Mouse (Mus musculus) thymus, postnatal 10 days (tissue): ENCODE data around the gene Atg7.

Experiments
- DNase-seq, 2 experiments: peaks; one replicate each; pipeline ENCODE4 v3.0.0; 2021; ENCODE audit warnings: low spot score in 2 of 2

Gene Atg7

DNA sequence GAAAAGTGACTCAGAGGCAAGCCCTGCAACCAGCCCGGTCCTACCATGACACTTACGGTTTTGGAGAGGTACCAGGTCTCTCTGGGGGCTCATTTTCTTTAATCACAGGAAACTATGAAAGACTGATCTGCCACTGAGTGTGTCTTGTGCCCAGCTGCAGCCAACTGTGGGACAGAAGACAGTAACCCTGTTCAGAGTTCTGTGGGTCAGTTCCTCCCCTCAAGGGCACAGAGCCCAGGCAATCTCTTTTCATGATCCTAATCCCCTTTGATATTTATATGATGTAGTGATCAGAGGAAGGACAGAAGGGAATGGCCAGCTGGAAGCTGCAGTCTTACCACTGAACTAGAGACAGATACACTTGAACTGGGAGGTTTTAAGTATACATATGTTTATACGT is 92.2 kb downstream of the Atg7 start:
- no peak for DNase-seq

DNA sequence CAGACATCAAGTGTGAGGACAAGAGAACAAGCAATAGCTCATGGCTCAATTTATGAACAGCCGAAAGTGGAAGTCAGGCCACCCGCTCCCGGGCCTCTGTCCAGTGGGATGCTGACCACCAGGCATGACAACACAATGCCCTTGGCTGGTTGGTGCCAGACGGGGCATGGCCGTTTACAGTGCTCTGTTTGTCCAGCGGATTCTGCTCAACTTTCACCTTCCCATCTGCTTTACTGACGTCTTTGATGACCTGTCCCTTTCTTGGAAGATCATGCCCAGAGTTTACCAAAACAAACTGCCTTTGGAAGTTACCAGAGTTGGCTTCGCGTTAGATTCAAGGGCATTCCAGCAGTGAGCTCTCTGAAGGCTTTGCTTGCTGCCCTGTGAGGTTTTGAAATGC is 93.5 kb downstream of the Atg7 start:
- DNase-seq = no peak

- DNase-seq = no peak
These were observed 94.3 kb downstream of the Atg7 start for GRCm38 (mm10) chr6:114737181-114737580.

GRCm38 (mm10) chr6:114737931-114738759 is 95.2 kb downstream of the Atg7 start:
- no peak for DNase-seq

DNA sequence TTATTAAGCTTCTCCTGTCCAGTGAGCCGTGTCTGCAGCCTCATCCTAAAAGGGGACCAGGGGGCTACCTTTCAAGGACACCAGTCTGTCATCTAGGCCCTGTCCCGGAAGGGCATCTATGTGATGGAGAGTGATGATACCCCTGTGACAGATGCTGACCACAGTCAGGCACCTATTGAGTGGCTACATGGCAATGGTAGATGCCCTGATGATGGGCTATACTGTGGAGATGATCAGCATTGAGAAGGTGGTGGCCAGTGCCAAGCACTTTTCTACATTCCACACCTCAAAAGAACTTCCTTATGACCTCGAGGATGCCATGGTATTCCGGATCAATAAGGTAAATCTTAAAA is 95.8 kb downstream of the Atg7 start:
- no peak for DNase-seq

GRCm38 (mm10) chr6:114742209-114743003 is 99.5 kb downstream of the Atg7 start:
- DNase-seq = no peak

GRCm38 (mm10) chr6:114743126-114743525 is 100.2 kb downstream of the Atg7 start:
- DNase-seq = no peak

DNA sequence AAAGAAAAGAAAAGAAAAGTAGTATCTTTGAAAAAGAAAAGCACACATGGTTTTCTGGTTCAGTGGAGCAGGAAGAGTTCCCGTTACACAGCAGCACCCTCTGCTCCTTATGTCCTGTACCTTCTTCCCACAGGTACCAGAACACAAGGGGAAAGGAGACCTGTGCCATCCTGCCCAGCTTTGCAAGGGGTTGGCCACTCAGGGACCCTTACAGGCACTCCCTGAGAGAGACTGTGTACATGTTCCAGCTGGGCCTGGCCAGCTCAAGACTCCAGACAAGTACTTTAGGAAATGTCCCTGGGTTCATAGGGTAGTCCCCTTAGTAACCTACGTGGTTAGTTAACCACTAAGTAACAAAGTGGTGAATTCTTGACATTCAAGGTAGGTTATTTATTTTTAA is 100.9 kb downstream of the Atg7 start:
- no peak for DNase-seq

- no peak for DNase-seq
These were observed 103.6 kb downstream of the Atg7 start for GRCm38 (mm10) chr6:114746439-114746974.

DNA sequence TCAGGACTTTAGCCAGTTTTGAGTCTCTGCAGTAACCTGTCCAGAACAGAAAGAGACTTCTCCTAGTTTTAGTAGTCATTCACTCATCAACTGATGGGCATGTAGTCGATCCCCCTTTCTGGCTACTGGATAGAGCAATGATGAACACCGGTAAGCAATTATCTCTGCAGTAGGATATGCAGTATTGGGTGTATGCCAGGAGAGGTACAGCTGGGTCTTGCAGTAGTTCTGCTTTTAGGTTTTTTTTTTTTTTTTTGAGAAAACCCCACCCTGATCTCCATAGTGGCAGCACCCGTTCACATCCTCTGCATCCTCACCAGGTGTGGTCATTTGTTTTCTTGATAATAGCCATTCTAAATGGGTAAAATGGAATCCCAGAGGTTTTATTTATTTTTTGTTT is 105.5 kb downstream of the Atg7 start:
- DNase-seq = no peak

DNA sequence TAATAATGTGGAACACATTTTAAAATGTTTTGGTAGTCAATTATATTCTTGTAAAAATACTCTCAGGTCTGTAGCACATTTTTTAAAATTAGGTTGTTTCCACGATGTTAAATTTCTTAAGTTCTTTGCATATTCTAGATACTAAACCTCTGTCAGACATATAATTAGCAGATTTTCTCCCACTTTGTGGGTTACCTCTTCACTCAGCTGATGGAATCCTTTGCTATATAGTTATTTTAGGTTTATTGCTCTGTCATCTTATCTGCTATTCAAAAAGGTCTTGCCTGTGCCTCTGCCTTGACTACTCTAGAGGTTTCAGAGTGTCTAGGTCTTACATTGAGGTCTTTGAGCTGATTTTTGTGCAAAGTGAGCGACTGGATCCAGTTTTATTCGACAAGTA is 106.0 kb downstream of the Atg7 start:
- no peak for DNase-seq

GRCm38 (mm10) chr6:114758795-114759194 is 115.9 kb downstream of the Atg7 start:
- no peak for DNase-seq

DNA sequence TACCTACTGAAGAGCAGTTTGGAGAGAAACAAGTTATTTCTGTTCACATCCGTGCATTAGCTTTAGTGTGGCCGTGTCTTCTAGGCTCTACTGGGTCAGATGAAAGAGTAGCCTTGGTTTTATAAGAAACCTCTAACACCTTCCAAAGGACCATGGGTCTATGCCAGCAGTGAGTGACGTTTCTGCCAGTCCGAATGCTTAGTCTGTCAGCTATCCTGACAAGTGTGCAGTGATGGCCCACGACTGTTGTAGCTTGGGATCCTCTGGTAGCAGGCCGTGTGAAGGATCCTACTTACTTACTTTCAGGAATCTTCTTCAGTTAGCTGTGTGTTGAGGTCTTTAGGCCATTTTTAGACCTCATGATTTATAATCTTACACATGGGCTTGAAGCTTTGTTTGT is 123.4 kb downstream of the Atg7 start:
- DNase-seq = no peak

- DNase-seq = no peak
These were observed 124.8 kb downstream of the Atg7 start for GRCm38 (mm10) chr6:114767710-114768109.

GRCm38 (mm10) chr6:114770337-114770736 is 127.4 kb downstream of the Atg7 start:
- no peak for DNase-seq

DNA sequence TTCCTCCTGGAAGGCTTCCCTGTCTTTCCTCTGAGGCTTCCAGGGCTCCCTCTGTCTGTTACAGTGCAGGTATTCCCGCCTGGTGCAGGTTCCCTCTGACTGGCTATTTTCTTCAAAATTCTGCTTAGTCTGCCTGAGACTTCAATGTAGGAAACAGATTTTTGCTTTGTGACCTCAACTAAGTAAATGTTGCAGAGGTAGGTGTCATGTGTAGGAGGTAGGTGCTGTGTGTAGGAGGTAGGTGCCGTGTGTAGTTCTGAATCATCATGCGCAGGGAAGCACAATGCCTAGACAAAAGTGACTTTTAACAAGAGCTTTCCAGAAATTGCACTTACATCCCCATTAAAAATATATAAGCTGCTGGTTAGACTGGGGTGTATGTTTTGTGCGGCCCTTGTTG is 128.6 kb downstream of the Atg7 start:
- no peak for DNase-seq

DNA sequence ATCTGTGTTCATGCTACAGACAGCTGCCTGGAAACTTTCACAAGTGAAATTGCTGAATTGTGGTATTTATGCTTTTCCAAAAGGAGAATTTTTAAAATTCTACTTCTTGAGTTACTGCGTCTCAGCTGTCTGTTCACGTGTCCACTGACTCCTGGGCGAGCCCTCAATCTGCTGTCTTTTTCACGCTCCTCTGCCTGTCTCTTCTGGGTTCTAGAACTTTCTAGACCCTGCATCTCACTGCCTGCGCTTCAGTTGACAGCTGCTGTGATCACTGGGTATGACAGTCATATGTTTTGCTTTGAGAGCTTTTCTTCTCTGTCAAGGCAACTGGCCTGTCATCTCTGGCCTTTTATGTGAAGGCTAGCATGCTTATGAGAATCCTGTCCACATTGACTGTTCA is 132.3 kb downstream of the Atg7 start:
- DNase-seq = no peak

DNA sequence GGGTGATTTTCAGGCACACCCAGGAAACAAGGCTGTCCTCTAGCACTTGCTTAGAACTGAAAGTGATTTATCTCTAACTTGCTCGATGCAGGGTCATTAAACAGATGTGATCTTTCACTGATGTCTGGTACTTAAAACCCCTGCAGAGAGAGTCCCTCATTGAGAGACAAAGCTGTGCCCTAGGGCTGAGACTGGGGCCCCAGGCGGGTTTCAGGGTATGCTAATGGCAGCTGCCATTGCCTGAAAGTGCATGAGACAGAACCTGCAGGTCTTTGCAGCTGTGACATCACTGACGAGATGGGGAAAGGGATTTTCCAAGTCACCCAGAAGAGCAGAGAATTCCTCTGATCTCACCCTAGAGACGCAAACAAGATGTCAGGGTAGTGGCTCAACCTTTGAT is 135.0 kb downstream of the Atg7 start:
- no peak for DNase-seq

- DNase-seq = no peak
These were observed 135.8 kb downstream of the Atg7 start for GRCm38 (mm10) chr6:114778650-114779049.

DNA sequence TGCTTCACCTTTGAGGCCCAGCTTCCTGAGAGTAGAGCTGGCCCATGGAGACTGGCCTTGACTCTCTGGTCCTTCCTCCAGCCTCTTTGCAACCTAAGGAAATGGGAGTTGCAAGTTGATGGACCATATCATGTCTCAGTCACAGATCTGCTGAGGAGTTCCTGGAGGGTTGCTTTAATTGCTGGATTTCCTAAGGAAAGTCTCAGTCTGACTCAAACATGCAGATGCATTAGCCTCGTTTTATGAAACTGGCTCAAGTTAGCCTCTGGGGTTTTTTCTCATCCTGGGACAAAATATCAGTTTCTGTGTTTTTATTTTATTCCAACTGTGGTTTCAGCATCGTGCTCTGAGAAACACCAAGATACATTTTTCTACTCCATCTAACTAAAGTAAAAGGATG is 137.7 kb downstream of the Atg7 start:
- no peak for DNase-seq

DNA sequence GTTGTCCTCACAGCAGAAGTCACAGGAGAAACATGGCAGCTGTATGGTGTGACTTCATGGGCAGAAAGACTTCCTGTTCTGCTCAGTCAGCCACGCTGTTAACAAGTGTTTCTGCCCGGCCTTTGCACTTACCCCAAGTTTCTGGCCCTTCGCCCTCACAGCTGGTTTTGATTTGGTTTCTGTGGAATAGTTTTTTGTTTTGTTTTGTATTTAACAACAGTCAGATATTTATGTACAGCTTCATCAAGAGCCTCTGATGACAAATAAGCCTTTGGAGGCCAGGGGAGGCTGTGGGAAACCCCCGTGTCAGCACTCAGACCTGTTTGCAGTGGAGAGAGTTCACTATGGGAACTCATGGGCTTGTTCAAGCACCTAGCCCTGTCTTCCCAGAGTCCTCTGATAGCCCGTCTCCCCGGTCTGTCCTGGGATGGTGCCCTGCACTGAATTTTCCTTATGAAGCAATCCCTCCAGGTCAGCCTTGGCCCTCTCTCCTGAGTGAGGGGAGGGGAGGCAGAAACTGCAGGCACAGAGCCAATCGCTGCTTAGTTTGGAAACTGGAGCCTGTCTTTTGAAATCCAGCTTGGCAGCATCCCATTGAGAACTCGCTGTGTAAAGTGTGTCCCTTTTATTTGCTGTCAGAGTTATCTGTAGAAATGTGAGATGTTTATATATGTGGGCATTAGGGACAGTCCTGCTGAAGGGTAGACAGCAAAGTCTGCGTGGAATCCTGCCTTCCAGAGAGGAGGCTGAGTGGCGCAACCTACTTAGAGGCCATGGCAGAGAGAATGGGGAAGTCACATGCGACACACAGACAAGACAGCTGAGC is 138.7 kb downstream of the Atg7 start:
- DNase-seq = no peak

GRCm38 (mm10) chr6:114782486-114782885 is 139.6 kb downstream of the Atg7 start:
- DNase-seq = no peak
